Mouse (Mus musculus) midbrain, postnatal 0 days (tissue): ENCODE results near the gene Fam114a1. TPM values are rescaled to one million over a fixed set of nuclear protein-coding genes. Genes with fewer than 3 reads are reported as not detected.

Experiments used
- ATAC-seq: fragments of 200-750 bp; cut with Nextera tagmentation; 2 replicates; pipeline ENCODE4 v1.8.0; 2017; ENCODE audit warnings: moderate number of reproducible peaks, mild to moderate bottlenecking, moderate TSS enrichment, moderate library complexity; ENCODE audit not compliant: low FRiP score
- DNase-seq: peaks from one replicate; pipeline ENCODE4 v3.0.0-alpha.2; 2015; ENCODE audit warnings: low spot score
- H3K27ac ChIP-seq: fragments of 300-500 bp; sonication (generic); 2 replicates; pipeline ENCODE4 v1.5.1; 2014; ENCODE audit warnings: low read depth, mild to moderate bottlenecking, low read length, mixed read lengths
- H3K27me3 ChIP-seq: fragments of 300-500 bp; sonication (generic); 2 replicates; pipeline ENCODE4 v1.6.1; 2014; ENCODE audit warnings: low read length, control low read depth, mixed read lengths; ENCODE audit not compliant: insufficient read depth
- H3K36me3 ChIP-seq: fragments of 300-500 bp; sonication (generic); 2 replicates; pipeline ENCODE4 v1.6.1; 2014; ENCODE audit warnings: low read length, control low read depth, mixed read lengths; ENCODE audit not compliant: insufficient read depth
- H3K4me1 ChIP-seq: fragments of 300-500 bp; sonication (generic); 2 replicates; pipeline ENCODE4 v1.6.1; 2014; ENCODE audit warnings: mild to moderate bottlenecking, control low read depth, antibody characterized with exemption, low read length, mixed read lengths; ENCODE audit not compliant: insufficient read depth
- H3K4me2 ChIP-seq: fragments of 300-500 bp; sonication (generic); 2 replicates; pipeline ENCODE4 v1.6.1; 2014; ENCODE audit warnings: low read depth, mild to moderate bottlenecking, low read length, mixed read lengths; ENCODE audit not compliant: poor library complexity, severe bottlenecking
- H3K4me3 ChIP-seq: fragments of 300-500 bp; sonication (generic); 2 replicates; pipeline ENCODE4 v1.5.1; 2014; ENCODE audit warnings: low read depth, mild to moderate bottlenecking, low read length, moderate library complexity
- H3K9ac ChIP-seq: fragments of 300-500 bp; sonication (generic); replicated peaks from 2 replicates; pipeline ENCODE4 v1.6.1; 2014; ENCODE audit warnings: mild to moderate bottlenecking, low read length, moderate library complexity, mixed read lengths; ENCODE audit not compliant: poor library complexity, severe bottlenecking
- H3K9me3 ChIP-seq: fragments of 300-500 bp; sonication (generic); 2 replicates; pipeline ENCODE4 v1.6.1; 2016; ENCODE audit warnings: low read length, control low read depth
- CTCF ChIP-seq: IDR thresholded peaks from 2 replicates; pipeline ENCODE4 v1.5.1; 2016; ENCODE audit warnings: antibody characterized with exemption, mild to moderate bottlenecking
- WGBS: fragments of 180-500 bp; shearing (Covaris S2); extraction: QIAGEN DNeasy Blood & Tissue Kit; methylation state at CpG from one replicate; pipeline ENCODE4 v1.1.7; 2014; 5-methylcytosine and 5-hydroxymethylcytosine counted together
- polyA plus RNA-seq: library from polyadenylated mRNA; unstranded; fragments of >200 nt; fragmentation: Nextera tagmentation; extraction: Ambion mirVana; gene quantifications from 2 replicates; pipeline ENCODE4 v1.2.1, GENCODE M21; 2015
- total RNA-seq: library from RNA; depleted of rRNA; stranded (reverse); fragments of >200 nt; gene quantifications from 2 replicates; pipeline ENCODE4 v1.2.3, GENCODE M21; 2014

Gene Fam114a1
- total and polyA plus RNA-seq, 2 experiments from 2014 or later, result 2.5 to 5.0 TPM

GRCm38 (mm10) chr5:64958991-64959842 is 10.7 kb upstream of the Fam114a1 start:
- DNase-seq (no peak), ATAC-seq (no peak)
- no peak overlapping the region for H3K4me3 ChIP-seq
- WGBS, result 80% methylated on average over 22 of the region's 22 CpGs
- TF ChIP-seq CTCF, result no peak
- H3K9me3 ChIP-seq, result no peaks in the 10 kb centered on the region
- no peaks in the 10 kb centered on the region for H3K4me1 ChIP-seq
- no peak overlapping the region for H3K27ac ChIP-seq
- no peaks in the 10 kb centered on the region for H3K36me3 ChIP-seq
- H3K9ac ChIP-seq, result no peak overlapping the region
- no peak overlapping the region for H3K4me2 ChIP-seq
- no peaks in the 10 kb centered on the region for H3K27me3 ChIP-seq

GRCm38 (mm10) chr5:64959843-64960230 is 10.0 kb upstream of the Fam114a1 start, which contains the start of gene Tlr6:
Gene Tlr6 (minus strand): TSS chr5:64960097.
- DNase-seq (no peak), ATAC-seq (no peak)
- H3K4me1 ChIP-seq, result no peaks in the 10 kb centered on the region
- no peak within 1 kb of the TSS for H3K4me3 ChIP-seq
- H3K36me3 ChIP-seq, result no peaks in the 10 kb centered on the region
- no peaks in the 10 kb centered on the region for H3K9me3 ChIP-seq
- no peaks in the 10 kb centered on the region for H3K27me3 ChIP-seq
- H3K9ac ChIP-seq, result no peak within 1 kb of the TSS
- H3K27ac ChIP-seq, result no peak within 1 kb of the TSS
- WGBS, result 87% methylated on average over 13 of the region's 13 CpGs
- H3K4me2 ChIP-seq, result no peak within 1 kb of the TSS
- TF ChIP-seq CTCF, result no peak

- Histone ChIP-seq H3K9ac (no peak overlapping the region), H3K4me1 (no peaks in the 10 kb centered on the region), H3K27ac (no peak overlapping the region), H3K27me3 (no peaks in the 10 kb centered on the region), H3K4me2 (no peak overlapping the region), H3K4me3 (no peak overlapping the region), H3K36me3 (no peaks in the 10 kb centered on the region), H3K9me3 (no peaks in the 10 kb centered on the region)
- DNase-seq (no peak), ATAC-seq (no peak)
- TF ChIP-seq CTCF, result no peak
- WGBS, result 91% methylated on average over 13 of the region's 13 CpGs
These were observed 8.9 kb upstream of the Fam114a1 start for GRCm38 (mm10) chr5:64960857-64961391.

- H3K9me3 ChIP-seq, result no peaks in the 10 kb centered on the region
- H3K9ac ChIP-seq, result no peak overlapping the region
- no peaks in the 10 kb centered on the region for H3K36me3 ChIP-seq
- WGBS, result 87% methylated on average over 5 of the region's 5 CpGs
- no peak overlapping the region for H3K4me3 ChIP-seq
- no peak for TF ChIP-seq CTCF
- H3K27ac ChIP-seq, result no peak overlapping the region
- no peak for DNase-seq
- no peaks in the 10 kb centered on the region for H3K27me3 ChIP-seq
- H3K4me2 ChIP-seq, result no peak overlapping the region
- ATAC-seq, result no peak
- H3K4me1 ChIP-seq, result no peaks in the 10 kb centered on the region
These were observed 6.6 kb upstream of the Fam114a1 start for GRCm38 (mm10) chr5:64963271-64963670.

- Histone ChIP-seq H3K4me2 (no peak overlapping the region), H3K36me3 (no peaks in the 10 kb centered on the region), H3K4me1 (no peaks in the 10 kb centered on the region), H3K4me3 (no peak overlapping the region), H3K9me3 (no peaks in the 10 kb centered on the region), H3K9ac (no peak overlapping the region), H3K27ac (no peak overlapping the region), H3K27me3 (peaks cover under 1% of the 10 kb centered on the region; the same call in 1 of the 2 replicates)
- ATAC-seq (no peak), DNase-seq (no peak)
- TF ChIP-seq CTCF, result no peak
- WGBS, result 82% methylated on average over 3 of the region's 3 CpGs
These were observed 6.1 kb upstream of the Fam114a1 start for GRCm38 (mm10) chr5:64963735-64964134.
